Mouse (Mus musculus) ES-Bruce4 (cell line): Measurements from ENCODE around the gene Ston1.

Source experiments
- CTCF ChIP-seq: IDR thresholded peaks from one replicate; pipeline ENCODE4 v1.8.1; 2011; ENCODE audit warnings: low read depth, low read length
- EP300 ChIP-seq: IDR thresholded peaks from 2 replicates; pipeline ENCODE4 v1.6.1; 2011; ENCODE audit warnings: low read depth, low read length; ENCODE audit not compliant: insufficient read depth
- POLR2A ChIP-seq: IDR thresholded peaks from one replicate; pipeline ENCODE4 v1.8.1; 2011; ENCODE audit warnings: low read length; ENCODE audit not compliant: insufficient read depth

DNA sequence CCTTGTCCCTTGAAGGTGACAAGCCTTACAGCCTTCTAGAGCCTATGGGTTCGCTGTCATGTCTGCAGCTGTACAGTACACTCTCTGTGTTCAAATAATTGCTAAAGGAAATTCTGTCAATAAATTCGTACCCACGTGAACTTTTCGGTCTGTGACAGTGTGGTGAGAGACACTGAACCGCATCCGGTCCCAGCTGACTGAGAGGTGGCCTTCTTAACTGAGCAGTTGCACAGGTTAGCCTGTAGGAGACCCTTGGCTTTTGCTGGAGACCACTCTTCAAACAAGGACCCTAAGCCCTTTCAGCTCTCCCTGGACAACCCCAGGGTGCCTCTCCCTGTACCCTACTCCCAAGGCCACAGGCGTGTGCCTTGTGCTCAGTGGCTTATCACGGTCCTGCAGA, 9.3 kb upstream of the Ston1 start:
- TF ChIP-seq POLR2A (no peak), CTCF (no peak), EP300 (no peak)
